Mouse (Mus musculus) ovary, postnatal 14 days (tissue): Measurements from ENCODE around the gene Mlx.
A peak's percentile ranks its signal among the peaks of the same experiment; 100 is the strongest.
"Not testable (repeated sequence)": the region's sequence is repeated elsewhere in the genome, so short reads cannot be mapped to it uniquely, and the experiment has no call there.

Experiments
- DNase-seq: peaks from one replicate; pipeline ENCODE4 v3.0.0; 2022; ENCODE audit warnings: low spot score

Mlx gene

GRCm38 (mm10) chr11:101103011-101103410 lies 15.9 kb downstream of the Mlx start:
- DNase-seq, result no peak

DNA sequence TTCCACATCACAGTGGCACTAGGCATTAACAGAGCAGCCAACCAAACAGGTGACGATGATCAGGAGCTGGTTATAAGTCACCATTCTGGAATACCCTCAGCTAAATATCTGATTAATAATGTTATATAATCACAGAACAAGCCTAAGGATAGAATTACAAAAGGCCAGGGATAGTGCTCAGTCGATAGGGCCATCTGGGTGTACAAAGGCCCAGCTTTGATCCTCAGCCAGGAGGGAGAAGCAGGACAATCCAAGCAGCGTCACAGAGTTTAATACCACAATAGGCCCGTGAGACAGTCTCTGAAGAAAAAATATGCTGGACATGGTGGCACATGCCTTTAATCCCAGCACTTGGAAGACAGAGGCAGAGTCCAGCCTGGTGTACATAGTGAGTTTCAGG lies 22.3 kb downstream of the Mlx start:
- DNase-seq, result no peak

DNA sequence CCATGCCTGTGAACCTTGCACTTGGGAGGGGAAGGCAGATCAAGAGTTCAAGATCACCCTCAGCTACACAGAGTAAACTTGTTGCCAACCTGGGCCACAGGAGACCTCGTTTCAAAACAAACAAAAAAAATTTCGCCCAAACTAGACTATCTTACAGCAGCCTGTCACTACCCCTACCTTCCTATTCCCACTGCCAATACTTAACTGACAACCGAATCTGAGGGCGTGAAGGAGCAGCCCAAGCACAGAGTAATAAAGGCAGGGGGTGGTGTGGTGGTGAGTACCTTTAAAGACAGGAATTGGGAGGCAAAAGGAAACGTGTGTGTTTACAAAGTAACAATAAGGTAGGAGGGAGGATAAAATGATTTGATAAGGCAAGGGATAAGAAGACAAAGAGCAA lies 23.6 kb downstream of the Mlx start:
- no peak for DNase-seq

GRCm38 (mm10) chr11:101111178-101111577 lies 24.1 kb downstream of the Mlx start:
- DNase-seq, result no peak

DNA sequence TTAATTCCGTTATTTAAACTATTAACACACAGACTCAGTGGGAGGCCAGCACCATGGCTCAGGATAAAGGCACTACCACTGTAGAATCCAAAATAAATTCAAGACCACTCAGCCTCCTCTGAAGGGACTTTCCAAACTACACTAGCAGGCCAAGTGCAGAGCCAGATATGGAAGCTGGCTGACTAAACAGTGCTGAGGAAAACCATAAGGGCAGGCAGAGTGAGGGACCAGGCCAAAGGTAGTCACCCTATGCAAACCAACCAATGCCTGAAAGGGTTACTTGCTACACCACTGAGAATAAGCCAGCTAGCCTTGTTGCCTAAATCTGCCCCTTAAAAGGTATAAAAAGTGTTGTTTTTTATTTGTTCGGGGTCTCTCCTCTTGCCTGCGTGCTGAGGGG lies 25.1 kb downstream of the Mlx start:
- DNase-seq, result no peak

DNA sequence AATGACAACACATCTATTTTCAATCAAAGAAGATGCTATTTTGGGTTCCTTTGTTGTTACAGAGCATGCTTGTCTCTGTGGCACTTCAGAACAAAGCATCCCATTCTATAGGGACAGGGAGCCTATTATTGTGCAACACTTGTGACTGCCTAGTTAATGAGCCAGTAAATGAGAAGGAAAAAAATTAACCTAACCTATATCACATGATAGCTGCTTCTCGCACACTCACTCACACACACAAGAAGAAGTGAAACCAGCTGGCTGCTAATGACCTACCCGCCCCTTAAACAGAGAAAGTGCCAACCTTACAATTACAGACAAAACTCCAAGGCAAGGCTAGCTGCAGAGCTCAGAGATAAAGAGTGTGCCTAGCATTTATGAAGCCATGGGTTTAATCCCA lies 28.5 kb downstream of the Mlx start:
- DNase-seq, result no peak

GRCm38 (mm10) chr11:101118105-101118504 lies 31.0 kb downstream of the Mlx start:
- no peak for DNase-seq

DNA sequence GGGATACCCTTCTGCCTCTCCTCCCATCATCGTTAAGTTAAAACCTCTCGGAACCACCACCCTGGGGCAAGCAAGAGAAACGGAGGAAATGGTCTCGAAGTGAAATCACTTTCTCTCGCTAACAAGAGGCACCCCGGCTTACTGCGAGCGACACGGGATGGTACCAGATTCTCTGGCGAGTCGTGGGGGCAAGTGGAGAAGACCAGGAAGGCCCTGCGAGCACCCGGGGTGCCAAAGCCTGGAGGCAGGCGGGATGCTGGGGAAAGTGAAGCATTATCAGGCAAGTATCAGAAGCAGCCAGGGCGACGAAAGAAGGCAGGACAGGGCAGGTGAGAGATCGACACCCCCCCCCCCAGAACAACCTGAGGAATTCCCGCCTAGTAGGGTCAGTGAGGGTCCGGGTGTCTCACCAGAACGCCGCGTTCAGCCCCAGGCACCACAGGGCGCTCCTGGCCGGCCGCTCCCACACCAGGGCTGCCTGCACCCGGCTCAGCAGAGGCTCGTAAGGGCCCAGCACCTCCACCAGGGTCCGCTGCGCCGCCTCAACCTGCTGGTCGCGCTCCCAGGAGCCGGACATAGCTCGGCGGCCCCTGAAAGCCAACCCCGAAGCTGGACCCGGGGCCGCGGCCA lies 32.2 kb downstream of the Mlx start:
- DNase-seq, result no peak

GRCm38 (mm10) chr11:101119761-101120544 lies 32.9 kb downstream of the Mlx start, which contains the start of the genes Retreg3 and Tubg1:
Gene Retreg3 (minus strand): TSS chr11:101119893.
Gene Tubg1 (plus strand): TSS chr11:101119938.
- DNase-seq, result peak; percentile 98

GRCm38 (mm10) chr11:101120545-101121188 lies 33.6 kb downstream of the Mlx start:
- no peak for DNase-seq

DNA sequence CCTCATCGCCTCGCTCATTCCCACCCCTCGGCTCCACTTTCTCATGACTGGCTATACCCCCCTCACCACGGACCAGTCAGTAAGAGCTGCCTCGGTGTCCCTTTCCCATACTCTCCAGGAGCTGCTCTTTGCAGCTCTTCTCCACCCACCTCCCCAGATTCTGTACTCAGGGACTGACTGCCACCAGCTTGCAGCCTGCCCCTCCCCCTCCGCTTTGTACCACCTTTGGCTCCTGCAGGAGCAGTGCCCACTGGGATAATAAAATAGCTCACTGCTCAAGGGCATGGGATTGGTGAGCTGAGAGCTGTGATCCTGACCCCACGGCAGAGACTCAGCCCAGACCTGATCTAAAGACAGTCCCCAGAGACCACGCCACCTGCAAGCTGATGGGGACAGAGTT lies 37.4 kb downstream of the Mlx start:
- not testable (repeated sequence) for DNase-seq

DNA sequence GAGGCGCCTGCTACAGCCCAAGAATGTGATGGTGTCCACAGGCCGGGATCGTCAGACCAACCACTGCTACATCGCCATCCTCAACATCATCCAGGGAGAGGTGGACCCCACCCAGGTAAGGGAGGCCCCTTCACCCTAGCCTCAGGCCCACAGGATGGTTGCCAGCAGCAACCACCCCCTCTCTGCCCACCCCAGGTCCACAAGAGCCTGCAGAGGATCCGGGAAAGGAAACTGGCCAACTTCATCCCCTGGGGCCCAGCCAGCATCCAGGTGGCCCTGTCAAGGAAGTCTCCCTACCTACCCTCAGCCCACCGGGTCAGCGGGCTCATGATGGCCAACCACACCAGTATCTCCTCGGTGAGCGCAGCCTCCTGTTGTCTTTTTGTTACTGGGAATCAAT lies 37.9 kb downstream of the Mlx start:
- DNase-seq, result not testable (repeated sequence)

GRCm38 (mm10) chr11:101127075-101127474 lies 40.0 kb downstream of the Mlx start:
- DNase-seq, result no peak

- DNase-seq, result no peak
These were observed 42.0 kb downstream of the Mlx start for GRCm38 (mm10) chr11:101128996-101129577.

GRCm38 (mm10) chr11:101130056-101130756 lies 43.1 kb downstream of the Mlx start:
- no peak for DNase-seq

GRCm38 (mm10) chr11:101131187-101131586 lies 44.1 kb downstream of the Mlx start:
- DNase-seq, result no peak

DNA sequence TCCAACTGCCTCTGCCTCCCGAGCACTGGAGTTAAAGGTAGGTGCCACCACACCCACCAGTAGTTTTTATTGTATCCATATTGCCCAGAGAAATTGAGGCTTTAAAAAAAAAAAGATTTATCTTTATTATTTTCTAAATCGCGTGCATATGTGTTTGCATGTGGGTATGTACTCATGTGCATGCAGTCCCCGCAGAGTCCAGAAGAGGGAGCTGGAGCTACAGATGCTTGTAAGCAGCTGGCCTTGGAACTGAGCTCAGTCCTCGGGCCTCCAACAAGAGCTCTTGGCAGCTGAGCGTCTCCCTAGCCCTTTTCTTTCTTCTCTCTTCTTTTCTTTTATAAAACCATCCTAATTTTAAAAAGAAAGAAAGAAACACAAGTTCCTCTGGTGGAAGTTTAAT lies 44.6 kb downstream of the Mlx start:
- no peak for DNase-seq

DNA sequence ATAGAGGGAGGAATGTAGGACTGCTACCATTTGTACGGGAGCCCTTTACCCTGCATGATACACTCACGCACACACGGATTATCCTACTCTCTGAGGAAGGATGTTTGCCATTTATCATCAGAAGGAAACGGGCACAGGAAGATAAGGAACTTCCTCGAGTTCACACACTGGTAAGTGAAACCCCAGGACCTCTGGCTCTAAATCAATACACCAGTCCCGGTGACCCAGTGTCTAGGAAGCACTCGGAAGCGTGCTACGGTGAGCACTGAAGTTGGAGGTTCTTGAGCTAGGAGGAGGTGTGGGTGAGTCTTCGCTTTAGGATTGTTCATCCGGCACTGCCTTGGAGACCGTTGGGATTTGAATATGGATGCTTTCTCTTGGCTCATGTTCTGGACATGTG lies 46.0 kb downstream of the Mlx start:
- no peak for DNase-seq

DNA sequence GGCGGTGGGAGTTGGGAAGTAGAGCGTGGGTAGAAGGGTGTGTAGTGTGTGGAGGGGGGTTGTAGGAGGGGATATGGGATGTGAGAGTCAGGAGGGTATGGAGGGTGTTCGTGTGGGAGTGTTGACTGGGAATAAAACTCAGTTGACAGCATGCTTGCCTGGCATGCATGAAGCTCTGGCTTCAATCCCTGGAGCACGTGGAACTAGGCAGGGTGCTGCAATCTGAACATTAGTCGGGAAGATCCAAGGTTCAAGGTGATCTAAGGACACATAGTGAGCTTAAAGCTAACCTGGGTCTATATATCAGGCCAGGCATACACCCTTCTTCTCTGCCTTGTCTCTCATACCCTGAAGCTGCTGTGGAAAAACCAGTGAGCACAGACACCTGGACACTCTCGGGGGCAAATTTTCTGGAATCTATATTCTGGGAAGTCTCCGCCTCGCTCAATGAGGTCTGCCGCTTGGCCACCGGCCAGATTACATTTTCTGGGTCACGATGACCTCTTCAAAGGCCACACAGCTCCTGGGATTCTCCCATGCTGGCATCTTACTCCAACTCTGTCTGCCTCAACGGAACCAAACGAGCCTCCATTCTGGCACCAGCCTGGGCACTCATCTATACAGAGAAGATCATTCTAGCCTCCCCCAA lies 47.3 kb downstream of the Mlx start:
- no peak for DNase-seq

- no peak for DNase-seq
These were observed 49.9 kb downstream of the Mlx start for GRCm38 (mm10) chr11:101137000-101137399.

- no peak for DNase-seq
These were observed 51.6 kb downstream of the Mlx start for GRCm38 (mm10) chr11:101138536-101139181.
